Mouse (Mus musculus): ENCODE data around the gene Rnf212b. TPM values are rescaled to one million over a fixed set of nuclear protein-coding genes. Genes with fewer than 3 reads are reported as not detected.

The Rnf212b gene
- total and polyA plus RNA-seq, 2 experiments from 2014 or later, result not detected

GRCm38 (mm10) chr14:54884022-54884712 is 70.2 kb downstream of the Rnf212b start:
- ATAC-seq, result no peak
- no peak for TF ChIP-seq CTCF (IDR thresholded peaks at IDR 0.05; ENCODE audit: low read depth)
- WGBS, result 37% methylated on average over 21 of the region's 21 CpGs

GRCm38 (mm10) chr14:54885309-54885708 is 71.4 kb downstream of the Rnf212b start:
- ATAC-seq (no peak), DNase-seq (no peak)
- Histone ChIP-seq H3K9ac (no peak overlapping the region), H3K4me2 (ENCODE audit: low read depth) (no peak overlapping the region), H3K9me3 (ENCODE audit: low read length) (no peaks in the 10 kb centered on the region), H3K27ac (ENCODE audit: low read depth, low read length) (no peak overlapping the region), H3K36me3 (ENCODE audit: insufficient read depth) (peaks cover 17% of the 10 kb centered on the region), H3K4me1 (ENCODE audit: insufficient read depth) (peaks cover 15% of the 10 kb centered on the region; the same call in 1 of the 2 replicates), H3K27me3 (ENCODE audit: insufficient read depth, low read length) (no peaks in the 10 kb centered on the region), H3K4me3 (ENCODE audit: low read depth, low read length) (no peak overlapping the region)
- 96% methylated on average over 11 of the region's 11 CpGs for WGBS
- TF ChIP-seq CTCF (IDR thresholded peaks at IDR 0.05; ENCODE audit: low read depth), result no peak

More at GRCm38 (mm10) chr14:54884022-54884712, 70.2 kb downstream of the Rnf212b start:
- Histone ChIP-seq H3K9ac (peak overlapping the region; percentile 83), H3K36me3 (ENCODE audit: insufficient read depth) (peaks cover 17% of the 10 kb centered on the region), H3K27ac (ENCODE audit: low read depth, low read length) (peak overlapping the region; percentile 89), H3K4me3 (ENCODE audit: low read depth, low read length) (peak overlapping the region; percentile 77), H3K4me2 (ENCODE audit: low read depth) (peak overlapping the region; percentile 80), H3K4me1 (ENCODE audit: insufficient read depth) (peaks cover 15% of the 10 kb centered on the region; the same call in 1 of the 2 replicates), H3K9me3 (ENCODE audit: low read length) (no peaks in the 10 kb centered on the region), H3K27me3 (ENCODE audit: insufficient read depth, low read length) (no peaks in the 10 kb centered on the region)
- no peak for DNase-seq

- H3K4me1 ChIP-seq (ENCODE audit: insufficient read depth), result no peaks in the 10 kb centered on the region
- H3K27ac ChIP-seq (ENCODE audit: low read depth, low read length), result peak within 1 kb of the TSS; percentile 66
- H3K9me3 ChIP-seq (ENCODE audit: low read length), result no peaks in the 10 kb centered on the region
- H3K9ac ChIP-seq, result 0 out of 2 replicates have a peak within 1 kb of the TSS, but pooled peaks have one; percentile 22
- peak within 1 kb of the TSS; percentile 46 for H3K4me2 ChIP-seq (ENCODE audit: low read depth)
- WGBS, result 93% methylated on average over 3 of the region's 3 CpGs
- peak within 1 kb of the TSS; percentile 98 for H3K4me3 ChIP-seq (ENCODE audit: low read depth, low read length)
- TF ChIP-seq CTCF (IDR thresholded peaks at IDR 0.05; ENCODE audit: low read depth), result no peak
- no peak for DNase-seq
- ATAC-seq, result no peak
- H3K36me3 ChIP-seq (ENCODE audit: insufficient read depth), result peaks cover 21% of the 10 kb centered on the region
- H3K27me3 ChIP-seq (ENCODE audit: insufficient read depth, low read length), result no peaks in the 10 kb centered on the region
Measured at GRCm38 (mm10) chr14:54892200-54892599, 78.3 kb downstream of the Rnf212b start, which contains the start of gene Pabpn1. Gene Pabpn1, plus strand, starts transcription at chr14:54892500.

GRCm38 (mm10) chr14:54893651-54894181 is 79.8 kb downstream of the Rnf212b start:
- H3K27me3 ChIP-seq (ENCODE audit: insufficient read depth, low read length), result no peaks in the 10 kb centered on the region
- peak overlapping the region; percentile 98 for H3K27ac ChIP-seq (ENCODE audit: low read depth, low read length)
- ATAC-seq (peak; percentile 97), DNase-seq (peak; percentile 99)
- H3K36me3 ChIP-seq (ENCODE audit: insufficient read depth), result peaks cover 29% of the 10 kb centered on the region
- peak overlapping the region; percentile 98 for H3K4me3 ChIP-seq (ENCODE audit: low read depth, low read length)
- no peaks in the 10 kb centered on the region for H3K9me3 ChIP-seq (ENCODE audit: low read length)
- peak overlapping the region; percentile 99 for H3K9ac ChIP-seq
- under 1% methylated on average over 38 of the region's 38 CpGs for WGBS
- no peak; the same call in 1 of the 2 replicates for TF ChIP-seq CTCF (IDR thresholded peaks at IDR 0.05; ENCODE audit: low read depth)
- H3K4me1 ChIP-seq (ENCODE audit: insufficient read depth), result no peaks in the 10 kb centered on the region
- peak overlapping the region; percentile 62 for H3K4me2 ChIP-seq (ENCODE audit: low read depth)

- under 1% methylated on average over 54 of the region's 54 CpGs for WGBS
- H3K9me3 ChIP-seq (ENCODE audit: low read length), result no peaks in the 10 kb centered on the region
Measured at GRCm38 (mm10) chr14:54894296-54895151, 80.6 kb downstream of the Rnf212b start.

GRCm38 (mm10) chr14:54897445-54897844 is 83.5 kb downstream of the Rnf212b start:
- H3K9ac ChIP-seq, result no peak overlapping the region
- no peaks in the 10 kb centered on the region for H3K9me3 ChIP-seq (ENCODE audit: low read length)
- H3K27ac ChIP-seq (ENCODE audit: low read depth, low read length), result no peak overlapping the region
- H3K4me1 ChIP-seq (ENCODE audit: insufficient read depth), result no peaks in the 10 kb centered on the region
- peaks cover 34% of the 10 kb centered on the region for H3K36me3 ChIP-seq (ENCODE audit: insufficient read depth)
- ATAC-seq, result no peak
- no peak overlapping the region for H3K4me2 ChIP-seq (ENCODE audit: low read depth)
- H3K27me3 ChIP-seq (ENCODE audit: insufficient read depth, low read length), result no peaks in the 10 kb centered on the region
- DNase-seq, result no peak
- WGBS, result 71% methylated on average over 2 of the region's 2 CpGs
- H3K4me3 ChIP-seq (ENCODE audit: low read depth, low read length), result no peak overlapping the region
- TF ChIP-seq CTCF (IDR thresholded peaks at IDR 0.05; ENCODE audit: low read depth), result no peak

More at GRCm38 (mm10) chr14:54894296-54895151, 80.6 kb downstream of the Rnf212b start:
- ATAC-seq (peak; percentile 30), DNase-seq (peak; percentile 72)
- no peaks in the 10 kb centered on the region for H3K27me3 ChIP-seq (ENCODE audit: insufficient read depth, low read length)
- H3K4me2 ChIP-seq (ENCODE audit: low read depth), result peak overlapping the region; percentile 62
- H3K4me1 ChIP-seq (ENCODE audit: insufficient read depth), result no peaks in the 10 kb centered on the region
- peak overlapping the region; percentile 99 for H3K9ac ChIP-seq
- TF ChIP-seq CTCF (IDR thresholded peaks at IDR 0.05; ENCODE audit: low read depth), result no peak
- peak overlapping the region; percentile 98 for H3K27ac ChIP-seq (ENCODE audit: low read depth, low read length)
- peak overlapping the region; percentile 98 for H3K4me3 ChIP-seq (ENCODE audit: low read depth, low read length)
- peaks cover 34% of the 10 kb centered on the region for H3K36me3 ChIP-seq (ENCODE audit: insufficient read depth)

Data from forebrain, postnatal 0 days (tissue).